Mouse (Mus musculus) subcutaneous adipose tissue, adult 2 months (tissue): ENCODE data around the gene Lrrc40. TPM values are rescaled to one million over a fixed set of nuclear protein-coding genes. Genes with fewer than 3 reads are reported as not detected.

Source experiments
- polyA plus RNA-seq: library from polyadenylated mRNA; depleted of rRNA; stranded (reverse); fragments of >200 nt; gene quantifications from 2 replicates; pipeline ENCODE4 v1.2.3, GENCODE M21; 2012; ENCODE audit warnings: low replicate concordance; rRNA removed

Lrrc40 gene
- 5.9 and 9.4 TPM in 2 replicates for polyA plus RNA-seq

GRCm38 (mm10) chr3:158036329-158036988 lies at the start of gene Lrrc40, which contains the start of gene Srsf11:
Lrrc40 (plus strand) TSS chr3:158036662.
Srsf11 (minus strand) TSS chr3:158036639.

Other genes starting within 250 kb of the Lrrc40 start
- 10.3 and 15.6 TPM in 2 replicates for gene Cth, start 111.6 kb upstream of the Lrrc40 start, polyA plus RNA-seq
- 11.9 and 22.4 TPM in 2 replicates for gene Ankrd13c, start 89.4 kb upstream of the Lrrc40 start, polyA plus RNA-seq
- 267 and 386 TPM in 2 replicates for gene Srsf11, start within 50 bp of the Lrrc40 start, polyA plus RNA-seq